In the genomic region with DNA sequence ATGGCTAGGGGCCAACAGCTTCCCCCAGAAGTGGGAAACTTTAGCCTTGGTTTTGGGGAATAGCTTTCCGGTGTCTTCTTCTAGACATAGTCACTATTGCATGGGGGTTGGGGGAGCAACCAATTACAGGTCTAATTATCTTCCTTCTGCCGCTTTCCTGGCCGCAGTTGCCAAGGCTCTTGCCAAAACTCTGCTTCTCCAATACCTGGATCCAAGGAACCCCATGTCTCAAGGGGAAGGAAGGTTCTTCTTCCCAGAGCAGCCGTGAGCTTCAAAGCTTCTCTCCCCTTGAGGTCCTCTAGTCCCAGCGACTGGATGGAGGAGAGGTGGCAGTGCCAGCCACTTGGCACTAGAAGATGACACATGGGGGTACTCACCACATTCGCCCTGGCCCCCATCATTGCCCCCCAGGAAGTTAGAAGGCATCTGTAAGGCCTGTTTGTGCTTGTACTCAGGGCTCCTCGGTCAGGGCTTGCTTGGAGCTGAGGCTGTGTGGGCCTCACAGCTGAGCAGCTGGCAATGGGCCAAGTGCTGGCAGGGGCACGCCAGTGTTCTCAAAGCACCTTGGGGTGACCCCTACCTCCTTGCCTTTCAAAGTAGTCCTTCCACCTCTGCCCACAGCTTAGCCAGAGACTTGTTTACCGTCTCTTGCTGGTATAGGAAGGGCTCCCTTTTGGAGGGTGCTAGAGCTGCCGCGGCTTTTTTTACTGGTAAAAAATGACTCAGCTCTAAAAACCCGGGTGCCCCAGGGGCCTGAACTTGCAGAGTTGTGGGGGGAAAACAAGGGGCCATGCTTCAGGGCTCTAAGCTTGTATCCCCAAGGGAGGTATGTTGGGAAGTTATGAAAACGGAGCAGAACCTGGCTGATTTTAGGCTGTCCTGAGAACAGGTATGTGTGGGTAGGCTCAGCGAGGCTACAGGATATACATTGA, we compare ENCODE assay signal across 10 mouse cellular contexts. TPM values are rescaled to one million over a fixed set of nuclear protein-coding genes. Genes with fewer than 3 reads are reported as not detected.
DNase-seq lines count a peak whose midpoint lies in the region; ATAC-seq and TF ChIP-seq lines count a peak whose summit lies in the region.
"Had no signal": no experiment of that assay in that cellular context is flagged by ENCODE, and none has a peak within 500 bp of the region (broad histone marks: within the 10 kb centered on the region; RNA-seq: fewer than 3 reads in every experiment).

No protein-coding gene starts in this region.

- no peak overlapping the region for H3K4me2 ChIP-seq in lung, embryonic 15.5 days
- H3K4me2 ChIP-seq in embryonic facial prominence, embryonic 15.5 days (replicated peaks) = no peak overlapping the region

- H3K36me3 ChIP-seq in lung, embryonic 15.5 days = no peaks in the 10 kb centered on the region
- H3K36me3 ChIP-seq in embryonic facial prominence, embryonic 15.5 days = no peaks in the 10 kb centered on the region
- H3K36me3 ChIP-seq in limb, embryonic 10.5 days = no peaks in the 10 kb centered on the region

- TF ChIP-seq CTCF in lung, adult 2 months (IDR thresholded peaks at IDR 0.05; ENCODE audit: insufficient read depth, low read length) = no peak

- DNase-seq in adrenal gland, postnatal 10 days = peak; percentile 61
- no peak for DNase-seq in adrenal gland, postnatal 36 days
- no peak for DNase-seq in lung, adult 2 months
- no peak for DNase-seq in limb, embryonic 10.5 days (ENCODE audit: low spot score)
- DNase-seq in layer of hippocampus, adult 9-11 months = no peak
- no peak for DNase-seq in frontal cortex, postnatal 36 days (ENCODE audit: low spot score in 2 of 2)

- H3K4me3 ChIP-seq in lung, embryonic 15.5 days = no peak overlapping the region
- H3K4me3 ChIP-seq in lung, adult 2 months (replicated peaks; ENCODE audit: extremely low read depth, low read depth, low read length) = no peak overlapping the region
- H3K4me3 ChIP-seq in embryonic facial prominence, embryonic 15.5 days (replicated peaks) = no peak overlapping the region
- no peak overlapping the region for H3K4me3 ChIP-seq in limb, embryonic 10.5 days

- TF ChIP-seq POLR2A in lung, adult 2 months (IDR thresholded peaks at IDR 0.05; ENCODE audit: borderline replicate concordance, extremely low read depth, low read depth, low read length) = no peak

- peaks cover 7% of the 10 kb centered on the region; the same call in 1 of the 2 replicates for H3K27me3 ChIP-seq in lung, embryonic 15.5 days
- no peaks in the 10 kb centered on the region for H3K27me3 ChIP-seq in embryonic facial prominence, embryonic 15.5 days
- H3K27me3 ChIP-seq in limb, embryonic 10.5 days (ENCODE audit: low read depth, poor library complexity, severe bottlenecking) = 0 out of 2 replicates have a peak, but pooled peaks cover 11% of the 10 kb centered on the region

- H3K9me3 ChIP-seq in lung, embryonic 15.5 days = no peaks in the 10 kb centered on the region
- H3K9me3 ChIP-seq in embryonic facial prominence, embryonic 15.5 days (replicated peaks) = no peaks in the 10 kb centered on the region
- H3K9me3 ChIP-seq in limb, embryonic 10.5 days (replicated peaks) = no peaks in the 10 kb centered on the region

- no peak overlapping the region for H3K9ac ChIP-seq in lung, embryonic 15.5 days
- no peak overlapping the region for H3K9ac ChIP-seq in embryonic facial prominence, embryonic 15.5 days

- no peak overlapping the region for H3K27ac ChIP-seq in lung, embryonic 15.5 days
- peak overlapping the region; percentile 44 for H3K27ac ChIP-seq in embryonic facial prominence, embryonic 15.5 days (replicated peaks)
- peak overlapping the region; percentile 66; the same call in 1 of the 2 replicates for H3K27ac ChIP-seq in limb, embryonic 10.5 days

- 61% methylated on average over 14 of the region's 14 CpGs for WGBS in lung, embryonic 15.5 days
- WGBS in lung, adult 2 months = 59% methylated on average over 14 of the region's 14 CpGs
- 50% methylated on average over 14 of the region's 14 CpGs for WGBS in embryonic facial prominence, embryonic 15.5 days
- 91% methylated on average over 14 of the region's 14 CpGs for WGBS in limb, embryonic 10.5 days

- ATAC-seq in lung, embryonic 15.5 days (ENCODE audit: borderline replicate concordance, extremely low read depth, low FRiP score, low TSS enrichment) = peak; percentile 47; the same call in 1 of the 2 replicates
- ATAC-seq in embryonic facial prominence, embryonic 15.5 days (ENCODE audit: insufficient number of reproducible peaks, low FRiP score, low TSS enrichment, low read depth) = 0 out of 2 replicates have a peak, but pooled peaks have one; percentile 30

- peaks cover 46% of the 10 kb centered on the region for H3K4me1 ChIP-seq in lung, embryonic 15.5 days
- H3K4me1 ChIP-seq in lung, adult 2 months (ENCODE audit: control insufficient read depth, insufficient read depth, low read length) = peaks cover 2% of the 10 kb centered on the region; the same call in 1 of the 2 replicates
- H3K4me1 ChIP-seq in embryonic facial prominence, embryonic 15.5 days = peaks cover 68% of the 10 kb centered on the region
- H3K4me1 ChIP-seq in limb, embryonic 10.5 days = peaks cover 58% of the 10 kb centered on the region

RNA-seq across cellular contexts. Expression of a gene that starts 12.9 kb away (rescaled TPM):
- 10 to 100 TPM; 51.9 to 57.0 TPM for total RNA-seq in adrenal gland, postnatal 10 days (2021)
- 10 to 100 TPM; 57.1 to 72.5 TPM for total RNA-seq in adrenal gland, postnatal 36 days (2021)
- 132 and 143 TPM in 2 replicates for polyA plus RNA-seq in lung, embryonic 15.5 days (2015; fragmentation: Nextera tagmentation; extraction: Ambion mirVana)
- 26.8 and 33.9 TPM in 2 replicates for polyA plus RNA-seq in lung, adult 2 months (2012; rRNA removed)
- polyA plus RNA-seq in embryonic facial prominence, embryonic 15.5 days (2015; fragmentation: Nextera tagmentation; extraction: Ambion mirVana) = 141 and 147 TPM in 2 replicates
- polyA plus RNA-seq in limb, embryonic 10.5 days (2016; fragmentation: Nextera tagmentation; extraction: Ambion mirVana) = 168 TPM in 2 replicates

RNA-seq across cellular contexts. Expression of a gene that starts 52.6 kb away (rescaled TPM):
- total RNA-seq in adrenal gland, postnatal 10 days (2021) = not detected
- total RNA-seq in adrenal gland, postnatal 36 days (2021) = not detected
- not detected in 2 replicates for polyA plus RNA-seq in lung, embryonic 15.5 days (2015; fragmentation: Nextera tagmentation; extraction: Ambion mirVana)
- not detected in 2 replicates for polyA plus RNA-seq in lung, adult 2 months (2012; rRNA removed)
- polyA plus RNA-seq in embryonic facial prominence, embryonic 15.5 days (2015; fragmentation: Nextera tagmentation; extraction: Ambion mirVana) = not detected in 2 replicates
- not detected in 2 replicates for polyA plus RNA-seq in limb, embryonic 10.5 days (2016; fragmentation: Nextera tagmentation; extraction: Ambion mirVana)
- polyA plus RNA-seq: frontal cortex, adult 2 months; liver, embryonic 16.5 days had no signal
